Mouse (Mus musculus): ENCODE results near the gene H2-Q2. TPM values are rescaled to one million over a fixed set of nuclear protein-coding genes. Genes with fewer than 3 reads are reported as not detected.
"Not testable (repeated sequence)": the region's sequence is repeated elsewhere in the genome, so short reads cannot be mapped to it uniquely, and the experiment has no call there.

H2-Q2 gene
- total and polyA plus RNA-seq, 3 experiments = 0.19 to 4.1 TPM; not detected in 1

GRCm38 (mm10) chr17:35303756-35304350, 38.2 kb upstream of the H2-Q2 start:
- peaks cover 3 to 13% of the 10 kb centered on the region in 2 experiments; a peak in 3 of 4 replicates for H3K27me3 ChIP-seq (ENCODE audit: control insufficient read depth in 1 of 2, insufficient read depth in 2 of 2, low read length in 2 of 2)
- H3K9ac ChIP-seq (ENCODE audit: control insufficient read depth, low read depth, low read length, poor library complexity, severe bottlenecking) = no peak overlapping the region
- TF ChIP-seq ZNF384 (IDR thresholded peaks at IDR 0.05; ENCODE audit: low read depth, low read length) (no peak), MAZ (IDR thresholded peaks at IDR 0.05; ENCODE audit: low read depth, low read length) (no peak), MYB (IDR thresholded peaks at IDR 0.05; ENCODE audit: low read depth, low read length) (no peak), RAD21 (IDR thresholded peaks at IDR 0.05; ENCODE audit: low read depth, low read length) (no peak), TCF12 (IDR thresholded peaks at IDR 0.05; ENCODE audit: low read depth, low read length) (no peak), MEF2A (IDR thresholded peaks at IDR 0.05; ENCODE audit: extremely low read depth, insufficient replicate concordance, low read depth, low read length, poor library complexity, severe bottlenecking) (no peak), MAX (IDR thresholded peaks at IDR 0.05; ENCODE audit: low read length) (no peak), ZC3H11A (IDR thresholded peaks at IDR 0.05; ENCODE audit: low read depth, low read length) (no peak), RCOR1 (IDR thresholded peaks at IDR 0.05; ENCODE audit: low read depth, low read length) (no peak), MYC (IDR thresholded peaks at IDR 0.05; ENCODE audit: low read depth, low read length) (no peak), POLR2AphosphoS5 (IDR thresholded peaks at IDR 0.05; ENCODE audit: borderline replicate concordance, low read depth, low read length) (no peak), ETS1 (IDR thresholded peaks at IDR 0.05; ENCODE audit: low read depth, low read length) (no peak), NRF1 (IDR thresholded peaks at IDR 0.05; ENCODE audit: insufficient read depth, low read depth, low read length, poor library complexity, severe bottlenecking) (no peak)
- H3K9me3 ChIP-seq (replicated peaks; ENCODE audit: insufficient read depth, low read length) = no peaks in the 10 kb centered on the region
- no peak for DNase-seq (ENCODE audit: low read depth, low spot score)
- H3K4me1 ChIP-seq (ENCODE audit: control insufficient read depth in 1 of 2, insufficient read depth in 2 of 2, low read length in 2 of 2) = no peaks in the 10 kb centered on the region
- no peaks in the 10 kb centered on the region for H3K36me3 ChIP-seq (ENCODE audit: control insufficient read depth in 1 of 2, insufficient read depth in 2 of 2, low read length in 2 of 2)
- no peak overlapping the region for H3K4me3 ChIP-seq (ENCODE audit: control insufficient read depth in 1 of 2, insufficient read depth in 1 of 2, low read depth in 2 of 2, low read length in 2 of 2)
- H3K27ac ChIP-seq (ENCODE audit: control insufficient read depth, low read depth, low read length) = no peak overlapping the region
- H3K79me2 ChIP-seq (ENCODE audit: control insufficient read depth, insufficient read depth, low read length, poor library complexity) = no peaks in the 10 kb centered on the region

GRCm38 (mm10) chr17:35304478-35304877, 37.6 kb upstream of the H2-Q2 start:
- Histone ChIP-seq H3K4me1 (ENCODE audit: control insufficient read depth in 1 of 2, insufficient read depth in 2 of 2, low read length in 2 of 2) (no peaks in the 10 kb centered on the region), H3K27ac (ENCODE audit: control insufficient read depth, low read depth, low read length) (no peak overlapping the region), H3K9me3 (replicated peaks; ENCODE audit: insufficient read depth, low read length) (no peaks in the 10 kb centered on the region), H3K27me3 (ENCODE audit: control insufficient read depth in 1 of 2, insufficient read depth in 2 of 2, low read length in 2 of 2) (peaks cover 6 to 11% of the 10 kb centered on the region in 2 experiments), H3K9ac (ENCODE audit: control insufficient read depth, low read depth, low read length, poor library complexity, severe bottlenecking) (no peak overlapping the region), H3K36me3 (ENCODE audit: control insufficient read depth in 1 of 2, insufficient read depth in 2 of 2, low read length in 2 of 2) (no peaks in the 10 kb centered on the region), H3K79me2 (ENCODE audit: control insufficient read depth, insufficient read depth, low read length, poor library complexity) (no peaks in the 10 kb centered on the region), H3K4me3 (ENCODE audit: control insufficient read depth in 1 of 2, insufficient read depth in 1 of 2, low read depth in 2 of 2, low read length in 2 of 2) (no peak overlapping the region)
- TF ChIP-seq SIN3A (IDR thresholded peaks at IDR 0.05; ENCODE audit: low read length) = no peak
- TF ChIP-seq MAZ (IDR thresholded peaks at IDR 0.05; ENCODE audit: low read depth, low read length) = no peak
- no peak for TF ChIP-seq RCOR1 (IDR thresholded peaks at IDR 0.05; ENCODE audit: low read depth, low read length)
- DNase-seq (ENCODE audit: low read depth, low spot score) = peak; percentile 23

- not testable (repeated sequence) for H3K9ac ChIP-seq (ENCODE audit: control insufficient read depth, low read depth, low read length, poor library complexity, severe bottlenecking); H3K9me3 ChIP-seq (replicated peaks; ENCODE audit: insufficient read depth, low read length); H3K27me3 ChIP-seq (ENCODE audit: control insufficient read depth in 1 of 2, insufficient read depth in 2 of 2, low read length in 2 of 2); H3K36me3 ChIP-seq (ENCODE audit: control insufficient read depth in 1 of 2, insufficient read depth in 2 of 2, low read length in 2 of 2); H3K4me3 ChIP-seq (ENCODE audit: control insufficient read depth in 1 of 2, insufficient read depth in 1 of 2, low read depth in 2 of 2, low read length in 2 of 2); DNase-seq (ENCODE audit: low read depth, low spot score); H3K4me1 ChIP-seq (ENCODE audit: control insufficient read depth in 1 of 2, insufficient read depth in 2 of 2, low read length in 2 of 2); H3K79me2 ChIP-seq (ENCODE audit: control insufficient read depth, insufficient read depth, low read length, poor library complexity); H3K27ac ChIP-seq (ENCODE audit: control insufficient read depth, low read depth, low read length)
These were observed 37.1 kb upstream of the H2-Q2 start for GRCm38 (mm10) chr17:35304921-35305320.
